Mouse (Mus musculus) lung, postnatal 0 days (tissue): ENCODE data around the gene Vat1. TPM values are rescaled to one million over a fixed set of nuclear protein-coding genes. Genes with fewer than 3 reads are reported as not detected.
A peak's percentile ranks its signal among the peaks of the same experiment; 100 is the strongest.
"Not testable (repeated sequence)": the region's sequence is repeated elsewhere in the genome, so short reads cannot be mapped to it uniquely, and the experiment has no call there.

Experiments
- ATAC-seq: fragments of 200-750 bp; cut with Nextera tagmentation; 2 replicates; pipeline ENCODE4 v1.8.0; 2017; ENCODE audit warnings: moderate library complexity
- DNase-seq: peaks from one replicate; pipeline ENCODE4 v3.0.0-alpha.2; 2016; ENCODE audit warnings: low spot score
- H3K27ac ChIP-seq: fragments of 300-500 bp; sonication (generic); 2 replicates; pipeline ENCODE4 v1.5.1; 2014; ENCODE audit warnings: antibody characterized with exemption, mild to moderate bottlenecking, low read length, mixed read lengths
- H3K27me3 ChIP-seq: fragments of 300-500 bp; sonication (generic); replicated peaks from 2 replicates; pipeline ENCODE4 v1.6.1; 2014; ENCODE audit warnings: low read length, mixed read lengths; ENCODE audit not compliant: insufficient read depth
- H3K36me3 ChIP-seq: fragments of 300-500 bp; sonication (generic); 2 replicates; pipeline ENCODE4 v1.6.1; 2014; ENCODE audit warnings: low read length, mixed read lengths; ENCODE audit not compliant: insufficient read depth
- H3K4me1 ChIP-seq: fragments of 300-500 bp; sonication (generic); 2 replicates; pipeline ENCODE4 v1.6.1; 2014; ENCODE audit warnings: antibody characterized with exemption, low read depth, low read length, mixed read lengths; ENCODE audit not compliant: insufficient read depth
- H3K4me2 ChIP-seq: fragments of 300-500 bp; sonication (generic); replicated peaks from 2 replicates; pipeline ENCODE4 v1.6.1; 2014; ENCODE audit warnings: low read depth, mild to moderate bottlenecking, low read length, moderate library complexity, mixed read lengths
- H3K4me3 ChIP-seq: fragments of 300-500 bp; sonication (generic); 2 replicates; pipeline ENCODE4 v1.5.1; 2014; ENCODE audit warnings: low read depth, low read length
- H3K9ac ChIP-seq: fragments of 300-500 bp; sonication (generic); replicated peaks from 2 replicates; pipeline ENCODE4 v1.6.1; 2014; ENCODE audit warnings: low read depth, mild to moderate bottlenecking
- H3K9me3 ChIP-seq: fragments of 300-500 bp; sonication (generic); 2 replicates; pipeline ENCODE4 v1.6.1; 2016; ENCODE audit warnings: low read length, mixed read lengths
- CTCF ChIP-seq: IDR thresholded peaks from 2 replicates; pipeline ENCODE4 v1.5.1; 2016; ENCODE audit warnings: antibody characterized with exemption, mild to moderate bottlenecking
- EP300 ChIP-seq: IDR thresholded peaks from 2 replicates; pipeline ENCODE4 v1.6.1; 2016; ENCODE audit warnings: antibody characterized with exemption, mild to moderate bottlenecking, control low read depth
- WGBS: fragments of 180-500 bp; shearing (Covaris S2); extraction: QIAGEN DNeasy Blood & Tissue Kit; methylation state at CpG from one replicate; pipeline ENCODE4 v1.1.7; 2014; 5-methylcytosine and 5-hydroxymethylcytosine counted together
- polyA plus RNA-seq: library from polyadenylated mRNA; unstranded; fragments of >200 nt; fragmentation: Nextera tagmentation; extraction: Ambion mirVana; gene quantifications from 2 replicates; pipeline ENCODE4 v1.2.1, GENCODE M21; 2015

Gene Vat1
- polyA plus RNA-seq, 1 experiment from 2014 or later, result 88.1 TPM

GRCm38 (mm10) chr11:101474298-101474697 is 8.3 kb upstream of the Vat1 start:
- no peak for DNase-seq
- Histone ChIP-seq H3K27ac (no peak overlapping the region), H3K4me2 (no peak overlapping the region), H3K4me1 (no peaks in the 10 kb centered on the region), H3K4me3 (no peak overlapping the region), H3K27me3 (no peaks in the 10 kb centered on the region), H3K9me3 (no peaks in the 10 kb centered on the region), H3K36me3 (no peaks in the 10 kb centered on the region), H3K9ac (no peak overlapping the region)
- ATAC-seq, result no peak
- WGBS, result 46% methylated on average over 5 of the region's 5 CpGs
- TF ChIP-seq EP300 (no peak), CTCF (no peak)

- not testable (repeated sequence) for ATAC-seq, DNase-seq, H3K4me3 ChIP-seq, H3K27ac ChIP-seq, H3K9me3 ChIP-seq, H3K27me3 ChIP-seq, H3K4me2 ChIP-seq, H3K36me3 ChIP-seq, H3K9ac ChIP-seq, H3K4me1 ChIP-seq
- 59% methylated on average over 1 of the region's 1 CpGs for WGBS
Observed at GRCm38 (mm10) chr11:101473686-101474085, 7.7 kb upstream of the Vat1 start.

GRCm38 (mm10) chr11:101472336-101472735 is 6.3 kb upstream of the Vat1 start:
- no peak overlapping the region for H3K27ac ChIP-seq
- H3K4me2 ChIP-seq, result no peak overlapping the region
- DNase-seq (no peak), ATAC-seq (no peak)
- no peaks in the 10 kb centered on the region for H3K27me3 ChIP-seq
- no peaks in the 10 kb centered on the region; the same call in 1 of the 2 replicates for H3K4me1 ChIP-seq
- no peaks in the 10 kb centered on the region for H3K36me3 ChIP-seq
- 51% methylated on average over 7 of the region's 7 CpGs for WGBS
- H3K9me3 ChIP-seq, result no peaks in the 10 kb centered on the region
- no peak overlapping the region for H3K4me3 ChIP-seq
- no peak for TF ChIP-seq CTCF
- TF ChIP-seq EP300, result no peak
- no peak overlapping the region for H3K9ac ChIP-seq

- ATAC-seq (no peak), DNase-seq (no peak)
- no peaks in the 10 kb centered on the region for H3K27me3 ChIP-seq
- TF ChIP-seq CTCF (no peak), EP300 (no peak)
- WGBS, result 29% methylated on average over 3 of the region's 3 CpGs
- no peak overlapping the region for H3K4me3 ChIP-seq
- no peaks in the 10 kb centered on the region for H3K36me3 ChIP-seq
- no peak overlapping the region for H3K9ac ChIP-seq
- H3K27ac ChIP-seq, result no peak overlapping the region
- no peak overlapping the region for H3K4me2 ChIP-seq
- H3K9me3 ChIP-seq, result no peaks in the 10 kb centered on the region
- no peaks in the 10 kb centered on the region; the same call in 1 of the 2 replicates for H3K4me1 ChIP-seq
Observed at GRCm38 (mm10) chr11:101471926-101472325, 5.9 kb upstream of the Vat1 start.

- ATAC-seq, result no peak
- no peaks in the 10 kb centered on the region; the same call in 1 of the 2 replicates for H3K4me1 ChIP-seq
- DNase-seq, result no peak
- TF ChIP-seq EP300 (no peak), CTCF (no peak)
- 49% methylated on average over 7 of the region's 7 CpGs for WGBS
- H3K4me3 ChIP-seq, result no peak overlapping the region
- H3K9me3 ChIP-seq, result no peaks in the 10 kb centered on the region
- H3K36me3 ChIP-seq, result no peaks in the 10 kb centered on the region
- H3K4me2 ChIP-seq, result no peak overlapping the region
- no peak overlapping the region for H3K9ac ChIP-seq
- H3K27me3 ChIP-seq, result no peaks in the 10 kb centered on the region
- H3K27ac ChIP-seq, result no peak overlapping the region
Observed at GRCm38 (mm10) chr11:101470206-101470605, 4.2 kb upstream of the Vat1 start.

GRCm38 (mm10) chr11:101469155-101469554 is 3.1 kb upstream of the Vat1 start:
- Histone ChIP-seq H3K4me2 (peak overlapping the region; percentile 98; the same call in 1 of the 2 replicates), H3K36me3 (no peaks in the 10 kb centered on the region), H3K9me3 (no peaks in the 10 kb centered on the region), H3K4me1 (peaks cover 1% of the 10 kb centered on the region; the same call in 1 of the 2 replicates), H3K4me3 (0 out of 2 replicates have a peak overlapping the region, but pooled peaks have one; percentile 77), H3K27me3 (no peaks in the 10 kb centered on the region), H3K27ac (no peak overlapping the region), H3K9ac (no peak overlapping the region)
- ATAC-seq (no peak), DNase-seq (no peak)
- 59% methylated on average over 4 of the region's 4 CpGs for WGBS
- TF ChIP-seq EP300 (no peak), CTCF (no peak)

- Histone ChIP-seq H3K27me3 (no peaks in the 10 kb centered on the region), H3K27ac (no peak overlapping the region), H3K36me3 (no peaks in the 10 kb centered on the region), H3K4me2 (peak overlapping the region; percentile 98), H3K9ac (peak overlapping the region; percentile 32; the same call in 1 of the 2 replicates), H3K9me3 (no peaks in the 10 kb centered on the region), H3K4me3 (peak overlapping the region; percentile 77), H3K4me1 (peaks cover 6% of the 10 kb centered on the region; the same call in 1 of the 2 replicates)
- TF ChIP-seq CTCF (no peak), EP300 (no peak)
- DNase-seq (no peak), ATAC-seq (no peak)
- WGBS, result 5% methylated on average over 13 of the region's 13 CpGs
Observed at GRCm38 (mm10) chr11:101468731-101469130, 2.7 kb upstream of the Vat1 start.
